Mouse (Mus musculus) adipocyte (in vitro differentiated cells): ENCODE measurements at regions not wholly inside any gene's neighbourhood (a gene's known extent, or its start where the extent isn't known, plus 50 kb on each side); places are given as distances from the start of the nearest gene placed in this dataset.

Experiments
- DNase-seq: peaks from one replicate; pipeline ENCODE4 v3.0.0-alpha.2; 2016; ENCODE audit warnings: low spot score

DNA sequence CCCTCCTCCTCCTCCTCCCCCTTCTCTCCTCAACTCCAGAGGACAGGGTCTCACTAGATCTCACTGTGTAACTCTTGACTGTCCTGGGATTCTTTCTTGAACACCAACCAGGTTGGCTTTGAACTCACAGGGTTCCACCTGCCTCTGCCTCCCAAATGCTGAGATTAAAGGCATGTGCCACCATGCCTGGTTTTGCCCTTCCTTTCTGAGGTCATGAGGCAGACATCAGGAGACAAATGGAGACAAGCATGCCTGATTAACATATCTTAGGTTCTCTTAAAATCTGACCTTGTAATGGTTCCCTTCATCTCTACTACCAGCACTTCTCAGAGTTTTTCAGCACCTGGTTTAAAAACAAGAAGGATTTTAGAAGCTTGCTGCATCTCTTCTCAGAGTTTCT, 143.5 kb downstream of the Gm10260 start:
- no peak for DNase-seq

DNA sequence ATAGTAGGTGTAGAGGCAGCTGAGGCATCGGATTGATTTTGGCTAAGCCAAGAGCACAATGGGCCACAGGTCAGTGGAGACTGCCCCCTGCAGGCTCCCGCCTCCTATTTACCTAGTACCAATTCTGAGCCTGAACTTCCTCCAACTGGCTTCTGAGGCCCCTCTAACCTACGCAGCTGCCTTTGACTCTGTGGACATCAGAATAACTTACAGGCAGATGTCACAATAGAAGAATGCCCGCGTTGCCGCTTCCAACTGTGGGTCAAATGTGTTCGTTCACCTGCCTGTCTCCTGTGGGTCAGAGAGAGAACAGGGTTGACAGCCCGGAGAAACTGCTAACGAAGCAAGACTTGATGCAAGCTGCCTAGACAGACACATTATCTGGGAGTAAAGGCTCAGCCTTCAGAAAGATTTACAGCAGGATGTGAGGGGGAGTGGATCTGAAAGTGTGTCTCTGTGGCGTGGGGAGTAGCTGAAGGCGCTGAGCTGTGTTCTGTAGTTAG, 153.2 kb downstream of the Gm10260 start:
- peak; percentile 10 for DNase-seq

DNA sequence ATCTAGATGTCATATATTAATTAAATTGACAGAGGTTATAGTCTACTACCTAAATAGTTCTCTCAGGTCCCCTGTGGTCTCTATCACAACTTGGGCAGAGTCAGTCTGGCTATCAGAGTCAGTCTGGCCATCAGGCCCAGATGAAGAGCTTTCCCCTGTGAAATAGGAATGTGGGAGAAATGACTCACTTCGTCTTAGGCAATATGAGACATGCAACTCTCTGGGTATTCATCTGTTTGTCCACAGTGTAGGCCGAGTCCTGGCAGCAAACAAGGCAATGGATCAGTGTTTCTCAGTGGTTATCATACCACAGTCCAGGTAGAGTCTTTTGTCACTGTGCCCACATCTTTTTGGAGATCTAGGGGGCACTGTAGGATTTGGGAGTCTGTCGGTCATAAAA, 156.0 kb downstream of the Gm10260 start:
- DNase-seq, result peak; percentile 58

DNA sequence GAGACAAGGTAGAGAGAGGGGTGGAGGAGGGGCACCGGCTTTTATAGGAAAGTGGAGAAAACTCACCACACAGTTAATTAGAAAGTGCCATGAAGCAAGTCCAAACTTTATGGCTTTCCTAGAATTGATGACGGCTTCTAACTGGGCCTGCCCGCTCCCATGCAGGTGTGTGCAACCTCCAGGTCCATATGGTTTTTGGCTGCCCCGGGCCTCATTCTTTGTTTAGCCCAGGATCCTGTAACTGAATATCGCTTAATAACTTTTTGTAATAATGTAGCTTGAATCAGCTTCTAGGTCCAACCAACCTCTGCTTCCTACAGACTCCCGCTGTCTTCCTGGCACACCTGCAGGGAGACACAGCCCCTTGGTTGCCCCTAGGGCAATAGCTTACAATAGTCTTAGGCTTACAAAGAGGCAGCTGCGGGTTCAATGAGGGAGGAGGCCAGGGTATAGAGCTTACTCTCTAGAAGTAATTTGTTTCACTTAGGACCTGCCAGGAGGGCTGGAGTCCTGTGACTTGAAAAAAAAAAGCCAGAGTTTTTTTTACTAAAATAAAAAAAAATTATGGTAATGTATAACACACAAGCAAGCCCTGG, 159.2 kb downstream of the Gm10260 start:
- no peak for DNase-seq

DNA sequence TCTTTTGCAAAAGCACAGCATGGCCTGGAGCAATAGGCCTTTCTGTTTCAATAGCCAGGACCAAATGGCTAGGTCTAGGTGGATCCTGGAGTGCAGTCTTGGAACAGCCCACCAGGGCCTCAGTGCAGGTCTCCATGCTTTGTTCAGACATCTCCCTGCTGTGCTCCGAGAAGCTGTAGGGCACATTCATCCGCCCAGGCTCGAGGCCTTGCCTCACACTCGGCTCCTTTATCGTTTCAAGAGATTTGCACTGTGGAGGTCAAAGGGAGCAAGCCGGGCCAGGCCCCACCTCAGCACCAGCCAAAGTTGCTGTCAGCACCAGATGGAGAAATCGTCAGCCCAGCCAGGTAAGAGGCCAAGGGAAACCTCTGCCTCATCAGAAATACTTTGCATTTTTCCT, 160.3 kb downstream of the Gm10260 start:
- DNase-seq, result no peak

DNA sequence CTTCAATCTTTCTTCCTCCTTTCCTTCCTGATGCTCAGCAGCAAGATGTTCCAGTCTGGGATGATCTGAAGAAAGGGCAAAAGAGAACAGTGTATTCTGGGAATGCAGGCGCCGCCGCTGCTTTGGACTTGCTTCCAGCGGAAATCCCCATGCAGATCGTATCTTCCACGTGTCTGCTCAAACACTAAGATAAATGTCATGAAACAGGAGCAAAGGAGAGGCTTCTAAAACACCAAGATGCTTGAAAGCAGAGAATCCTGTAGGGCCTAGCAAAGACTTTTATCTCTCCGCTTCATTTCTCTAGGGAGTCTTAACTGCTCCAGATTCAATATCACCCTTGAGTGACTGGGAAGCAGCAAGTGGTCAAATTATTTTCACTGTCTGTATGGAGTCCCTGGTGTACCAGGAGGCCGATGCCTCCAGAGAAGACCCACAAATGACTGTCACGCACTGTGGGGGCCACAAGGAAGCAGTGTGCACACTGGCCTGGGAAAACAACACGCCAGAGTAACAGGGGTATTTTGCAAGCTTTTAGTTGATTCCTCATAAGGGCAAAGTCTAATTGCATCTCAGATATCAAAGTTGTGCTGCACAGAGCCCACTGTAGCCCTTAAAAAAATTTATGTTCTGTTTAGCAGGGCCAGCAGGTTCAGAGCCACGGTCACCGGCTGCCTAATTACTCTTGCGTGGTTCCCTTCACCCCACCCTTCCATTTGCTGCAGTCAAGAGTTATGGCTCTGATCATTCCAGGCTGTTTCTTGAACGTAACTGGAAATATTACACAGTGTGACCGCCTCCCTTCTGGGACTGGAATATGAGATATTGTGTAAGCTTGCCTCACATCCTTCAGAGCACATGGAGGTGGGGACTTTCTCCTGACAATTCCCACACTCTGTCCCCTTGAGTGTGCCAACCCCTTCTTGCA, 161.7 kb downstream of the Gm10260 start:
- DNase-seq, result peak; percentile 68

DNA sequence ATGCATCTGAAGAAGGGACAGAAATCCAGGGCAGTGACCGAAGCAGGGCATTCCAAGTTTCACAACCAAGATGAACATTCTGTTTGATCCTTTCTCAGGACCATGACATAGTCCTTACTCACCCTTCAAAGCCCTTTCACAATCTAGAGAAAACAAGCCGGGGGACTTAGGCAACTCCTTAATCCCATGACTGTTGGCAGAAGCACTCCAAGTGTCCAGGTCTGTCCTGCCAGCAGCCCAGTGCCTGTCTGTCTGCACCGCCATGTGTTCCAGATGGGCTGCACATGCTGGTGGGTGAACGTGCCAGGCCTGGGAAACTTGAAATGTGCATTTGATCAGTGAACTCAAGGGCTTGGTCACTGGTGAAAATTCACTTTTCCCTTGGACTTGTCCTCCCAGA, 165.6 kb downstream of the Gm10260 start:
- DNase-seq, result peak; percentile 66

DNA sequence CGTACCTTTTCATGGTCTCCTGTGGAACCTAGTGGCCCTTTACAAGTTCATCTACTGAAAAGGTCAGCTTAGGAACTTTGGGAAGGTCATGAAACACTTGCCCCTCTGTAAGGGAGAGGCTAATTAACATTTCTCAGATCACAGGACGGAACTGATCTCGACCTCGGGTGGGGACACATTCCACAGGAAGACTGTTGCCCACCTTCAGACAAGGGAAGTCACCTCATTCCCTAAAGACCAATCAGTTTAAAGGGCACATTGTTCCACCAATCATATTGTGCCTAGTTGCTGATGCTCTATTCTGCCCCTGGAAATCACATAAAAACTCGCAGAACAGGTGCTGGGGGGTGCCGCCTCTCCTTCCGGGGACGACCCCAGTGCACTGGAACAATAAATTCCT, 170.8 kb downstream of the Gm10260 start:
- no peak for DNase-seq

DNA sequence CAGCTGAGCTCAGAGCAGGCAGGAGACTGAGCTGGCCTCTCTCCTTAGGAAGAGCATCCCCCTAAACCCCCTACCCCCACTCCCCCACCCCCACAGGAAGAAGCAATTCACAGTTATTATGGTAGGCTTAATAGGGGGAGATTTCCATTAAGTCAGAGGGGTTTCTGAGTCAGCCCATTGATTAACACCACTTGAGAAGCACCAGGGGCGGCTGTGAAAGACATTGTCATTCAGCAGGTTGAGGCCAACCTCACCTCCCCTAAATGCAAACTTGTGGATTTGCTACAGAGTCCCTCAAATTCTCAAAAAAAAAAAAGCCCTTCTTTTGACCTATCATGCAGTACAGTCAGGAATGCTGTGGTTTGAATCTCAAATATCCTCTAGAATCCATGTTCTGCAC, 172.3 kb downstream of the Gm10260 start:
- no peak for DNase-seq

DNA sequence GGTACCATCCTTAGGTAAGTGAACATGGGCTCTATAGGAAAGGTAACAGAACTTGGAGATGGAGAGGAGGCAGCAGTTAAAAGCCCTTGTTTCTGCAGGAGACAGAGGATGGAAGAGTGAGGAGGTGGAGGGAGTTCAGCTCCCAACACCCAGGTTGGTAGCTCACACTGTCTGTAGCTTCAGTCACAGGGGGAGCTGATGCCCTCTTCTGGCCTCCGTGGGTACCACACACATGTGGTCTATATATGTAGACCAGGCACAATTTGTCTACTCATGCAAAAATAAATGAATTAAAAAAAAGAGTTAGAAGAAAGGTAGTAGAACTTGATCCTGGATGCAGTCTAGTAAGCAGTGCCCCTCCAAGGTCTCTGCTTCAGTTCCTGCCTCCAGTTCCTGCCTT, 173.3 kb downstream of the Gm10260 start:
- no peak for DNase-seq

DNA sequence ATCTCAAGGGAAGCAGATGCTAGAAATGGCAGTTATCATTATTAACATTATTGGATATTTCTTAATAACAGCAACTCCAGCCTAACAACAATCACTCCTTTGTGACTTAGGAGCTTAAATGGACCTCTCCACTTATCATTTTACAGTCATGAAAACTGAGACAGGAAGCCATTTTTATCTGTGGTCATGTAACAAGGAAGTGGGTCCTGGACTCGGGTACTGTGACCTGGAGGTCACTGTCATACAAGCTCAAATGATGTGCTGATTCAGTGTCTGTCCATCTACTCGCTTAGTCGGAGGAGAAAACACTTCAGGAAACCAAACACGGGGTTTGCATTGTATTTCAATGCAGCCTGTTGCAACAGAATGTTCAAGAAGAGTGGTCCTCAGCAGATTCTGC, 176.4 kb downstream of the Gm10260 start:
- DNase-seq, result no peak

DNA sequence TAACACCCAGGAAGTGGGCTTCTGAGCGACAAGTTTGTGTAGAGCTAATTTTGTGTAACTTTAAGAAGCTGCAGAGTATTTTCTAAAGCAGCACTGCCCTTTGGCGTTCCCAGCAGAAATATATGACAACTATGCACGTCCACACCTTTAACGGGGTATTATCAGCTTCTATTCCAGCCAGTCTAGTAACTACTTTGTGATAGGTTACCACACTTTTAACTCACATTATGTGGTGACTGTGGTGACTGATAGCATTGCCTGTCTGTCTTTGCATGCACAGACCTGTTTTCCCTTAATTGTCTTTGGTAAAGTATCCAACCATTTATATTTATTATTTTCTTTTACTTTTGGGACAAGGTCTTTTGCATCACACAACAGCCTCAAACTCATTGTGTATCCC, 179.1 kb downstream of the Gm10260 start:
- DNase-seq, result no peak

DNA sequence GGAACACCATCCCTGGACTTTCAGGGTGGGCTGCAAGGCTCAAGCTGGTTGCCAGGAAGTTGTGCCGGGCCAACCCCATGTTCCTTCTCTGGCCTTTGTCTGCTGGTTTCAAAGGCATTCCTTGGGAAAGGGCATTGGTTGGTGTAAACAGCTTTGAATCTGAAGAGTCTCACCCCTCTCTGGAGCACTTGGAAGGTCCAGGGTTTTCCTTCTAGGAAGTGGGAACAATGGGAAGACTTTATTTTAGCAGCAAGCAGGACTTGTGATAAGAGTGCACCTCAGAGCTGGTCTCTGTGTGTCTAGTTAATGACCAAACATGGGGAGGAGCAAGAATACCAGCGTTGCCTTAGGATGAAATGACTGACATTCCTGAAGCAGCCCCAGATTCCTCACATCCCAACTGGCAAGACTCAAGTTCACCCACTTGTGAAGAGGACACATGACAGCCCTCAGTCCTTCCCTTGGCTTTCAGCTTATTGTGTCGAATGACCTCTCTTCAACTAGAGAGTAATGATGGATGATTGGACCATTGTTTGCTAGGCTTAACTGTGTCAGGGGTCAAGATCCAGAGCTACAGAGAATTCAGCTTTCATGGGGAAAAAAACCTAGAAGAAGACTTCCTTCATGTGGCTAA, 180.1 kb downstream of the Gm10260 start:
- DNase-seq, result peak; percentile 37

DNA sequence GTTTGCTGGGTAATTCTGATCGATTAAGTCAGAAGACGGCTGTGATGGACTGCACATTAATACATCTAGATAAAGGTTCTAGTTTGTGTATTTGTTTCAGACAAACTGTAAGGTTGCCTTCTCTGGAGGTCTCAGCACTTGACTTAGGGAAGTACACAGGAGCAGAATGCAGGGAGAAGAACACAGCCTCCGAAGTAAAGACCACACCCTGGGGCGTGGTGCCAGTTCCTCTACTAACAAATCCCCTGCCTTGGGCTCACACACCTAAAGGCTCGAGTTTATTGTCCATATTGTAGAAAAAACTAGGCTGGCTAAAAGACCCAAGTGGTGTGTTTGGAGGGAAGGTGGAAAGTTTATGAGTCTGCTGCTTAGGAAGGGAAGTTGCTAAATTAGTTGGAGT, 181.8 kb downstream of the Gm10260 start:
- DNase-seq, result no peak

DNA sequence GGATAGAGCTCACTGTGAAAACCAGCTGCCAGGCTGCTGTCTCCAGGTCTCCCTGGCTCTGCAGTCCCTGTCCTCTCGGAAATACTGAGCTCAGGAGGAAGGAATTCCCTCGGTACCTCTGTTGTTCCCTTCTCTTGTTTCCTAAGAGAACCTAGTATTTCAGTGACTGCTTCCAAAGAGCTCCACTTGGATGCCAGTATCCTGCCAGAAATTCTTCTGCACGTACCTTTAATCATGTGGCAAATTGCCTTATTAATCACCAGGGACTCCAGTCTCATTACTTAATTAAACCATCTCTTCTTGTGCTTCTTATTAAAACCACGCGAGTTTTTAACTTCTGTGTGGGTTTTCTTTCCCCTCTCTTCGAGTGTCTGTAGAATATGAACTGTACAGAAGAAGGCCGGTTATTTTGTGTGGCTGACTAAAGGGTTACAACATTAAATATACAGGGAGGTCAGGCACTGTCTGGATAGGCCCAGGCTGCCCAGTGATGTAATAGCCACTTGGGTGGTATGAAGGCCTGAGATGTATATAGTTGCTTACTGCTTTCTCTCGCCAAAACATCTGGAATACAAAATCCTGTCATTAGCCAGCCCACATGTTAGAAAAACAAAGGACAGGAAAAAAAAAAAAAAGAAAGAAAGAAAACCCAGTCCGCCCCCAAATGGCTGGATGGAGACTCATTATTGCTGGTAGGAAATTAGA, 183.2 kb downstream of the Gm10260 start:
- DNase-seq, result no peak

DNA sequence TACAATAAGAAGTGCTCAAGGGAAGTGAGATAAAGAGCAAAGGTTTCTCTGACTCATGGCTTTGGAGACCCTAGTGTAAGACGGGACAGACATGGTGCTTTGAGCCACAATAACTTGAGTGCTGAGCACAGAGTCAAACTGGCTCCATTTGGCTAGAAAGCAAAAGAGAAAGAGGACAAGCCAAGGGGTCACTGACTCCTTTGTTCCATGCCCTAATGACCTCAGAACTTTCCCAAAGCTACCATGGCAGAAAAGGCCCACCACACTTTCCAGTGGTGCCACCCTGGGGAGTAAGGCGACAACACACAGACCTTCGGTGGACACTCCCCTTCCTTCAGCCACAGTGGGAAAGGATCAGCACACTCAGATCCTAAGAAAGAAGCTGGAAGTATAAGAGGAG, 186.8 kb downstream of the Gm10260 start:
- no peak for DNase-seq

DNA sequence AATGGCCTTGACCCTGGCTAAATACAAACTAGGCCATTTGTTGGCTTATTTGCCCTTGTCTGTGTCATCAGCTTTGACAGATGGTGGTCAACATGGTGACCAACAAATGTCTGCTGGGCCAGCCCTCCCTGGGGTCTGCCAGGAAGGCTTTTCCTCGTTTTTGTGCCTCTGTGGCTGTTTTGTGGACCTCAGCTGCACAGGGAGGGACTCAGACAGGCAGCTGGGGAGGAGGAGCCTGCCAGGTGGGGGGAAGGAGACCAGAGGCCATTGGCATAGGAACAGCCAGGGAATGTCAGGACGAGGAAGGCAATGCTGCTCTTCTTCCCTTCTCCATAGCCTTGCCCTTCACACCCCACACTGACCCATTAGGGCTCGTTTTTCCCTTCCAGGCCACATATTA, 188.1 kb downstream of the Gm10260 start:
- DNase-seq, result no peak

DNA sequence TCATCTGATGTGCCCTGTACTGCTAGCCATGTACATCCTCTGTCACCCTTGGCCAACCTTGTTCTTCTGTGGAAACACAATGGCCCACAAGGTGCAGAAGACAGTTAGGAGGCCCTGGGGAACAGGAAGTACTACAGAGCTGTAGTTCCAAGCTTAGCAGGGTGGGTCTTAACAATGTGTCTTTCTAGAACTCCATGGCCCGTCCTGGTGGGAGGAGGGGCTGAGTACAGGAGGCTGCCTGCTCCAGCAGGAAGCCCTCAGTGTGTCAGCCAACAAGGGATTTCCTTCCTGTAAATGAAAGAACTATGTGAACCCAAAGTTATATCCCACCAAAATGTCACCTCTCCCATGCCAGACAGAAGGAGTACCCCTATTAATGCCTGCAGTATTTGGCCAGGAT, 190.4 kb downstream of the Gm10260 start:
- DNase-seq, result no peak

DNA sequence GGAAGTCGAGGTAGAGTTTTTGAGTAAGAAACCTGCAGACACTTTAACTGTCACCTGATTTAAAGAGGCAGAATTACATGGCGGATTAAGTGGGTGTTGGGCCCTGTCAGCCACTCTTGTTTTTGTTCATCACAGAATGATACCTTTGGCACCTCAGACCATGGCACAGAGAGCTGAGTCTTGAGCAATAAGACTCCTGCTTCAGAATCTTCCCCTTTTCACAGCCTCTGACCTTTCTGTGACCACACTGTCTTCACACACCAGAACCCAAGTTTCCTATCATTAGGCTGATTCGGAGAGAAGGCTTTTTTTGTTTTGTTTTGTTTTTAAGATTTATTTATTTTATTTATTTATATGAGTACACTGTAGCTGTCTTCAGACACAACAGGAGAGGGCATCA, 192.8 kb downstream of the Gm10260 start:
- DNase-seq, result no peak

DNA sequence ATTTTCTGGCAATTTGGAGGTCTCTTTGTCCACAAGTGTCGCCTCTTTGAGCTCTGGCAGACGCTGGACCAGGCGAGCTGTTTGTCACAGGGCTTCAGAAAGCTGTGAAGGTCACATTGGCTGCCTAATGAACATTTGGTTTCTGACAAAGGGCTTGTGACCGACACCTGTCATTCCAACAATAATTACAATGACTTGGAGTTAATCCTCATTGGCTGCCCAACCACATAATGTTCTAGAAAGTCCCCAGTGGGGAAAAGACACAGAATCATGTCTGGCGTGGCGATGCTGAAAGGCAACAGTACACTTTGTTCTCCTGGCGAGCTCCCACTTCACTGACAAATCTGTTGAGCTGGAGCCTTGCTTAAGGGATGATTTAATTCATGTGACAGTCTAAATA, 194.4 kb downstream of the Gm10260 start:
- no peak for DNase-seq

DNA sequence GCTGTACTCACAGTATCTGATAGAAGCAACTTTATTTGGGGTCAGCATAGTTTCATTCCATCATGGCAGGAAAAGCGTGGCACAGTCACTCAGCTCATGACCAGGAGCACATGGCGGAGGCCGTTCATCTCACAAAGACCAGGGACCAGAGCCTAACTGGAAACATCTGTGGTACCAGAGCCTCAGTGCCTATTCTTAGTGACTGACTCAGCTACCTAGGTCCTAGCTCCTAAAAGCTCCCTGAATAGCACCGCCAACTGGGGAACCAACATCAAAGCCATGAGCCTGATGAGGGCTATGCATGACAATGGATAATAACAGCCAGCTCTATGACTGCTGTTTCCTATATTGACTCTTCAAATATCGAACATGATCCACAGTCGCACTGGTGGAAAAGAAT, 198.2 kb downstream of the Gm10260 start:
- DNase-seq, result no peak

DNA sequence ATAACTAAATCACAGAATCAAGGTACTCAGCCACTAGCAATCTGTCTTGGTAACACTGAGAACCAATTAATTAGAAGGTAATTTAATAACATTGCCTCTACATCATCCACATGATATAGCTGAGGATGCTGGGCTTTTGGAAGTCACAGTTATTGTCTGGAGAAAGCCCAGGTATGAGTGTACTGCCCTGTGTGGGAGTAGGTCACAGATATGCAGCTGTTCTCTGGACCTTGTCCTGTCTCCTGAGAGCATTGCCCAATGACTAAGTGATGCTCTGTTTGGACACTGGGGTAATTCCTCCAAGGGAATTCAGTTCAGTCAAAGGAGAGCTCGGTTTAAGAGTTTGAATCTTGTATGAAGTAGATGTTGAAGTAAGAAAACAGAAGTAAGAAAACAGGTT, 199.6 kb downstream of the Gm10260 start:
- DNase-seq, result no peak
